Mouse (Mus musculus) left cerebral cortex, postnatal 25 days (tissue): ENCODE results near the gene Gm9507. TPM values are rescaled to one million over a fixed set of nuclear protein-coding genes. Genes with fewer than 3 reads are reported as not detected.
"Not testable (repeated sequence)": the region's sequence is repeated elsewhere in the genome, so short reads cannot be mapped to it uniquely, and the experiment has no call there.

ENCODE experiments used
- DNase-seq, 2 experiments: peaks; one replicate each; pipeline ENCODE4 v3.0.0; 2022; ENCODE audit warnings: low spot score in 2 of 2, mixed read lengths in 1 of 2
- intact Hi-C: fragments of 180-260 bp; cut with DNase I; formaldehyde crosslinking; loops from one replicate; pipeline ENCODE4 v1.15.1; 2025
- total RNA-seq, 2 experiments: library from RNA; stranded (reverse); gene quantifications; 2 replicates each; pipeline ENCODE4 v1.2.3; 2021

Gm9507 gene
- not detected for total RNA-seq

DNA sequence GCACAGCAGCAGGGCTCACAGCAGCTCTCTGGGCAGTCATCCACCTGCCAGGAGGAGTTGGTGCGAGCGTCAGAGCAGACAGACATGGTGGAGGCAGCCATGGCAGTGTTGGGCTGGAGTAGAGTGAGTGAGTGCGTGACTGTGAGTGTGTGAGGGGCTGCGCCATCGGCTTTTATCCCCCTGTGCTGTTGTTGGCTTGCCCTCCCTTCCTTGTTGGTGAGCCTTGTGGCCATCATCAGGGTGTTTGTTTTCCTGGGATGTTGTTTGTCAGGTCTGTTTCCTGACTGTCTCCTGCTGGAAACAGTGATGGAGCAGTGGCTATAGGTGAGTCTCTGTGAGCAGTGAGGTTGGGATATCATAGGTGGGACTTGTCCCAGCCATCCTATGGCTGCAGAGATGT, at the start of gene Gm9507:
Gene Gm9507, minus strand, starts transcription at position 101 of the 400 bp plus-strand sequence.
- no peak for DNase-seq
- intact Hi-C loops = no loop called here

DNA sequence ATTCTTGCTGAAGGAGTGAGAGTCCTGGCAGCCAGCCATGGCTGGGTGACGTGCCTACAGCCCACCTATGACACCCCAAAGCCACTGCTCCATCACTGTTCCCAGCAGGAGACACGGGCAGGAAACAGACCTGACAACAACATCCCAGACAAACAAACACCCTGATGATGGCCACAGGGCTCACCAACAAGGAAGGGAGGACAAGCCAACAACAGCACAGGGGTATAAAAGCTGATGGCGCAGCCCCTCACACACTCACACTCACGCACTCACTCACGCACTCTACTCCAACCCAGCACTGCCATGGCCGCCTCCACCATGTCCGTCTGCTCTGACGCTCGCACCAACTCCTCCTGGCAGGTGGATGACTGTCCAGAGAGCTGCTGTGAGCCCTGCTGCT, 40.9 kb upstream of the Gm9507 start, which contains the start of gene Gm10318:
Gene Gm10318, plus strand, starts transcription at position 301 of the 400 bp plus-strand sequence.
- DNase-seq = no peak
- intact Hi-C loops = no loop called here

DNA sequence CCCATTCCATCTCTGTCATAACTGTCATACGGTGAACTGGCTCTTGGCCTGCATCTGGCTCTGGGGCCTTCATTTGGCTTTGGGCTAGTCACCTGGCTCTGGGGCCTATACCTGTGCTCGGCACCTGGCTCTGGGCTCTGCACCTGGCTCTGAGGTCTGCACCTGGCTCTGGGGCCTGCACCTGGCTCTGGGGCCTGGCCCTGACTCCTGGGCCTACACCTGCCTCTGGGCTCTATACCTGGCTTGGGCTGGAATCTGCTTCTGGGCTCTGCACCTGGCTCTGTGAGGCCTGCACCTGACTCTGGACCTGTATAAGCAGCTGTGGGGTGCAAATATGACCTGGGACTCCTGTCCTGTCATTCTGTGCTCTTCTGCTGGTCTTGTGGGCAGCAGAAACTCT, 35.9 kb upstream of the Gm9507 start:
- no peak for DNase-seq
- intact Hi-C loops = no loop called here

DNA sequence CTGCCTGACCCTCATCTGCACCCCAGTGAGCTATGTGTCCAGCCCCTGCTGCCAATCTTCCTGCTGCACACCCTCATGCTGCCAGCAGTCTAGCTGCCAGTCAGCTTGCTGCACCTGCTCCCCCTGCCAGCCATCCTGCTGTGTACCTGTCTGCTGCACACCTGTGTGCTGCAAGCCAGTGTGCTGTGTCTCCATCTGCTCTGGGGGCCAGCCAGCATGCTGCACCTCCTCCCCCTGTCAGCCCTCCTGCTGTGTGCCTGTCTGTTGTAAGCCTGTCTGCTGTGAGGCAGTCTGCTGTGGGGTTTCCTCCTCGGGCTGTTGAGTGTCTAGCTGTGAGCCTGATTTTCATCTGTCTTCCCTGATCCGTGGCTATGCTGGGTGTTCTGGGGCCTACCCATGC, 35.3 kb upstream of the Gm9507 start:
- intact Hi-C loops = no loop called here

DNA sequence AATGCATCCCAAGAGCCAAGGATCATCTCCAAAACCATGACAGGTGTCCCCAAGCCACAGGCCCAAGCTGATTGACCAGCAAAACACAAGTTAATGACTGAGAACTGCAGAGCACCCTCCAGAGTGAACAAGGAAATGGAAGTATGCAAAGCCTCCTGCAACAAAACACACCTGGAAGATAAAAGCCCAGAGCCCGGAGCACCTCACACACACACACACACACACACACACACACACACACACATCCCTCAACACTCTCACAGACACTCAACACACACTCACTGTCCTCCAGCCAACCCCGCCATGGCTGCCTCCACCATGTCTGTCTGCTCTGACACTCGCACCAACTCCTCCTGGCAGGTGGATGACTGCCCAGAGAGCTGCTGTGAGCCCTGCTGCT, 34.9 kb upstream of the Gm9507 start, which contains the start of gene Gm36176:
Gene Gm36176, plus strand, starts transcription at position 301 of the 400 bp plus-strand sequence.
- intact Hi-C loops = no loop called here

More for the DNA sequence above, 35.3 kb upstream of the Gm9507 start:
- DNase-seq = no peak

DNA sequence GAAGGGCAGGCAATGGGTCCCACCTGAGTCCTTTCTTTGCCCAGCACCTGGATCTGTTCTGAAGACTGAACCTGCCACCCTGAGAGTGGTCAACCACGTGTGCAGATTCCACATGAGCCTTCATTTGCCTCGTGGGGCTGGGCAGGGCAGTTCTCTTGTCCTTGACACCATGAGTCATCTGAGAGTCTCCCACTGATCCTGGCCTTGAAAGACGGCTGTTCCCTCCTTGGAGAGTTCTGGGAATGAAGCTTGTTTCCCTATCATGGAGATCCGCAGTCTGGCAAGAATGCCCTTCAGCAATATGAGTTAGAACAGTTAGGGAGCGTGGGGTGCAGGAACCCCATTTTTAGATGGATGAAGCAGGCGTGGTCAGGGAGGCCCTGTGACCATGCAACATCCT, 27.4 kb upstream of the Gm9507 start:
- intact Hi-C loops = no loop called here

More for the DNA sequence above, 34.9 kb upstream of the Gm9507 start, which contains the start of gene Gm36176:
- no peak for DNase-seq

DNA sequence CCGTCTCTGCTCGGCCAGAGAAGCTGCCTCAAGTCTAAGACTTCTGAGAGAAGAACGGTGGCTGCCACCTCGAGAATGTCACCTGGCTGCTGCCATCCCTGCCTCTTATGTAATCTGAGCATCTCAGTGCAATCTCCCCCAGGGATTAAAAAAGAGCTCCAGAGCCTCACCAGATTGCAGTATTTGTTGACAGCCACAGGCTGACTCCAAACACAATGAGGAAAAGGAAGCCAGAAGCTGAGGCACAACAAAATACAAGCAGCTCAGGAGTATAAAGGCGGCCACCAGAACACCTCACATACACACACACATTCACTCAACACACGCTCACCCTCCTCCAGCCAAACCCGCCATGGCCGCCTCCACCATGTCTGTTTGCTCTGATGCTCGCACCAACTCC, 24.0 kb upstream of the Gm9507 start, which contains the start of gene Krtap10-10:
Gene Krtap10-10, plus strand, starts transcription at position 301 of the 400 bp plus-strand sequence.
- peak in 1 of 2 experiments; percentile 37 for DNase-seq
- intact Hi-C loops = no loop called here

More for the DNA sequence above, 27.4 kb upstream of the Gm9507 start:
- no peak for DNase-seq

DNA sequence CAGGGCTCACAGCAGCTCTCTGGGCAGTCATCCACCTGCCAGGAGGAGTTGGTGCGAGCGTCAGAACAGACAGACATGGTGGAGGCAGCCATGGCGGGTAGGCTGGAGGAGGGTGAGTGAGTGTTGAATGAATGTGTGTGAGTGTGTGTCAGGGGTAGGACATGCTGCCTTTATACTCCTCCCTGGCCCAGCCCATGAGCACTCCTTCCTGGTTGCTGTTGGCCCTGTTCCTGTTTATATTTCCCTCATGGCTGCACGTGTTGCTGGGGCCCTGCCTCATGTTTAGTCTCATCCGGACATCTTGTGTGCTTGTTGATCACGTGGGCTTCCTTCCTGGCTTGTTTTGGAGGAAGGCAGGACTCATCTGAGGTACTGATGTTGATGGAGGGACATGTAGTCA, 15.3 kb upstream of the Gm9507 start, which contains the start of gene Krtap10-4:
Gene Krtap10-4, minus strand, starts transcription at position 145 of the 400 bp plus-strand sequence.
- intact Hi-C loops = no loop called here
- DNase-seq = no peak

DNA sequence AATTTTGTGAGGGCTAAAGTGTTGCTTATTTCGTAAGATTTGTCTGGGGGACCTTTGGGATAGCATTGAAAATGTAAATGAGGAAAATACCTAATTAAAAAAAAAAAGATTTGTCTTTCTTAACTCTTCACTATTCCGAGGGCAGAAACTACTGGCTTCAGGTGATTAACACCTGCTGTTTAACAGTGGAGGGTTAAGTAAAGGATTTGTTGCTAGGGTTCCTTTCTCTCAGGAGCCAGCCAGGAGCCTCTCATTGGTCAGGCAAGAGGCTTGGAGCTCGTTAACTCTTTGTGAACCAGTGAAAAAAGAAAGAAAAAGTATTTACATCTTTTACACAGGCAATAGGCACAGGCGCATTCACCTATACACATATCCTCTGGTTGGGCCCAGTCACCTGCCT, 7.6 kb upstream of the Gm9507 start:
- intact Hi-C loops = no loop called here
- no peak for DNase-seq

DNA sequence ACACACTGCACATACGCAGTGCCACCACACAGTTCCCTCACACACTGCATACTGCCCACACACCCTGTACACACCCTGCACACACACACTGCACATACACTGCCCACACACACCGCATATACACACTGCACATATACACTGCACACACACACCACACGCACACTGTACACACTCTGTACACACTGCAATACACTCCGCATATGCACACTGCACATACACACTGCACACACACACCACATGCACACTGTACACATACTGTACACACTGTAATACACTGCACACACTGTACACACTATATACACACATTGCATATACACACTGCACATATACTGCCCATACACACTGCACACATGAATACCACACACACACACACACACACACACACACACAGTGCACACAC, 6.9 kb upstream of the Gm9507 start:
- intact Hi-C loops = no loop called here
- DNase-seq = no peak

DNA sequence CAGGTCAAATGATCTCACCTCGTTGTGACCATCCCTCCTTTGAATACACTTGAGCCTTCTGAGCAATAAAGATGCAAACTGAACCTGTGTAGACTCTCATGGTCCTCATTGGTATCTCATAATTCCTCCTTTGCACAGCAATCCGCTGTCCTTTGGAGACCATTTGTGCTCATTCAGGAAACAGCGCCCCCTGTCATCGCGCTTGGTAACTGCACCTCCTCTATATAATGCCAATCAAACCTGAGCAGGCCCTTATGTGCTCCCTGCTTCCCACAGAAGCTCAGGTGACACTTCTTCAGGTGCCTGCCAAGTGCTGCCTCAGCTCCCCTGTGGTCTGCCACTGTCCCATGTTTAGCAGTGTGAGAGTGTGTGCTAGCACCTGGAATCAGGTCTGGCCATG, 3.9 kb upstream of the Gm9507 start:
- intact Hi-C loops = no loop called here
- no peak for DNase-seq

DNA sequence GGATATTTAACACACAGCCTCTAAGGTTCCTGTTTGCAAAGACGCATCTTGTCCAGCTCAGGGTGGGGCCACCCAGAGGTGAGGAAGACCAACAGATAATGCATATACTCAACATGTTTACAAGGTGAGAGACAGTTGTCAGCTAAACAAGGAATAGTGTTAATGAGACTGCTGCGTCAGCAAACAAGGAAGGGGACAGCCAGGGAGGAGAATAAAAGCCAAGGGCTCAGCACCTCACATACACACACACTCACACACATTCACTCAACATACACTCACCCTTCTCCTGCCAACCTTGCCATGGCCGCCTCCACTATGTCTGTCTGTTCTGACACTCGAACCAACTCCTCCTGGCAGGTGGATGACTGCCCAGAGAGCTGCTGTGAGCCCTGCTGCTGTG, 2.7 kb upstream of the Gm9507 start, which contains the start of gene Gm2696:
Gene Gm2696, plus strand, starts transcription at position 301 of the 400 bp plus-strand sequence.
- DNase-seq = no peak
- intact Hi-C loops = no loop called here

DNA sequence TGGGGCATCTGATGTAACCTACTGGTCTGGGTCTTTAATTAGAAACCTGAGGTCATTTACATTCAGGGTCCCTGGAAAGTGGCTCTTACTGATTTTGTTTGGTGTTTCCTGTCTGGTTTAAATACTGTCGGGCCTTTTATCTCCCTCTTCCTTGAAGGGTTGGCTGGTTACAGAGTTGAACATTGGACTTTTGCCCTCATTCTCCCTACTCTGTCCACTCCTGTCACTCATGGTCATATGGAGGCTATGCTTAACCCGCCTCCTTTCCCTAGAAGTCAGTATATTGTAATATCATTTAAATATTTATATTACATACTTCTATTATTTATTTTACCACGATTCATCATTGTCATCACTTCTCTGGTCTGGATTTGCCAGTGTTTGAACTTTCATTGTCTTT, 7.5 kb downstream of the Gm9507 start:
- intact Hi-C loops = no loop called here
- no peak for DNase-seq

DNA sequence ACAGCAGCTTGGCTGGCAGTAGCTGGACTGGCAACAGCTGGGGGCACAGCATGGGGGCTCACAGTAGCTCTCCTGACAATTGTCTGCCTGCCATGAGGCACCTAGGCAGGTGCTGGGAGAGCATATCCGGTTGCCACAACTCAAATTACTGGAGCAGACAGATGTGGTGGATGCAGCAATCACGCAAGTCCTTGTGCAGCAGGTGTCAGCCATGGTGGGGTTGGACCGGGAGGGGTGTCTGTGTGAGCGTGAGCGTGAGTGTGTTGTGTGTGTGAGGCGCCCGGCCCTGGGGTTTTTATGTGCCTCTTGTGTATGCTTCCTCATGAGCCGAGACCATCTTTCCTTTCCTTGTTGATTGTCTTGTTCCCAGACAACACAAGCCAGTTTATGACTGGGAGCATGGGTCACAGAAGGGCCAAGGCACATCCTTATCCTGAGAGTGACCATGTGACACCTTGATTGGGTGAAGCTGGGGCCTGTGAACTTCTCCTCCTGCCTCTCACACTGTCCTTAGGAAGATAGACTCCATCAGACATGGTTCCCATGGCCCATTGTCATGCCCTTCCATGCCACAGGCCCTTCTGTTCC, 12.6 kb downstream of the Gm9507 start, which contains the start of gene Gm19668:
Gene Gm19668, minus strand, starts transcription at position 213 of the 588 bp plus-strand sequence.
- no peak for DNase-seq
- intact Hi-C loops = no loop called here

DNA sequence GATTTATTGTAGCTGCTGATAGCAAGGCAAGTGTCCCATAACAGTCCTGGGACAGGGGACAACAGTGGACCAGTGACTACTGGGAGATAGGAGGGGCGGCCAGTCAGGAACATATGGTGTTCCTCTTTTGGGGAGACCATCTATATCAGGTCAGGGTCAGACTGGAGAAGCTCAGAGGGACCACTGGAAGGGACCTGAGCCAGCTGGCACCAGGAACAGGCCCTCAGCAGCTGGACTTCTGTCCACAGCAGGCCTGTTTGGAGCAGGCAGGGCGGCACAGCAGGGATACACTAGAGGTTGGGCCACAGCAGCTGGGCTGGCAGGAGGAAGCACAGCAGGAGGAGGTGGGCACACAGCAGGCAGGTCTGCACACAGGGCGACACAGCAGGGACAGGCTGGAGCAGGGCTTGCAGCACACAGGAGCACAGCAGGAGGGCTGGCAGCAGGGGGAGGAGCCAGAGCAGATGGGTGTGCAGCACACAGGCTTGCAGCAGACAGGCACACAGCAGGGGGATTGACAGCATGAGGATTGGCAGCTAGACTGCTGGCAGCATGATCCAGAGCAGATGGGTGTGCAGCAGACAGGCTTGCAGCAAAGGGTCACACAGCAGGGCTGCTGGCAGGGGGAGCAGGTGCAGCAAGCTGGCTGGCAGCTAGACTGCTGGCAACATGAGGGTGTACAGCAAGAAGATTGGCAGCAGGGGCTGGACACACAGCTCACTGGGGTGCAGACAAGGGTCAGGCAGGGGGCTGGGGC, 13.3 kb downstream of the Gm9507 start:
- DNase-seq, intact Hi-C loops: not testable (repeated sequence)

DNA sequence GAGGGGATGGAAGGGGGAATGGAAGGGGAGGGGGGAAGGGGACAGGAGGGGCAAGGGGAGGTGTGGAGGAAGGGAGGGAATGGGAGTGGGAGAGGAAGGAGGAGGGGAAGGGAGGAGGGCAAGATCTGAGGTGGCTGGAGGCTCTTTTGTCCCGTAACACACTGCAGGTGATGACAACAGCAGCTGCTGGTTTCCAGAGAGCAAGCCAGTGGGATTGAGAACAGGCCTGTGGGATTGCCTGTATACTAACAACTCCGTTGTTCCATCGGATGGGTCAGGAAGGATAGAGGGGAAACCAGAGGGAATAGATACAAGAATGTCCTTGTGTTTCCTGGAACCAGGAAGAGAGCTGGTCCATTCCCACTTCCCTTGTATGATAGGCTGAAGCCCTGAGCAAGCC, 14.0 kb downstream of the Gm9507 start:
- no peak for DNase-seq
- intact Hi-C loops = no loop called here

DNA sequence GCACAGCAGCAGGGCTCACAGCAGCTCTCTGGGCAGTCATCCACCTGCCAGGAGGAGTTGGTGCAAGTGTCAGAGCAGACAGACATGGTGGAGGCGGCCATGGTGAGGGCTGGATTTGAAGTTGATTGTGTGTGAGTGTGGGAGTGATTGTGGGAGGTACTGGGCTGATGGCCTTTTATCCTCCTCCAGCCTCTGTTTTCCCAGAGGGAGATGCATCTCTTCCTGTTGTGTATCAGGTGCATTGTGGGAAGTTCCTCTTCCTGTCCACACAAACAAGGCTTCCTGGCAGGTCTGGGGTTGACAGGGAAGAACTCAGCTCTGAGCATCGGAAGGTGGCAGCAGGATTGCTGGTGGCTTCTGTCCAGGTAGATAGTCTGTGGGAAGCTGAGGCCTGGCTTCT, 16.7 kb downstream of the Gm9507 start, which contains the start of gene Gm9639:
Gene Gm9639, minus strand, starts transcription at position 101 of the 400 bp plus-strand sequence.
- no peak for DNase-seq
- intact Hi-C loops = no loop called here

DNA sequence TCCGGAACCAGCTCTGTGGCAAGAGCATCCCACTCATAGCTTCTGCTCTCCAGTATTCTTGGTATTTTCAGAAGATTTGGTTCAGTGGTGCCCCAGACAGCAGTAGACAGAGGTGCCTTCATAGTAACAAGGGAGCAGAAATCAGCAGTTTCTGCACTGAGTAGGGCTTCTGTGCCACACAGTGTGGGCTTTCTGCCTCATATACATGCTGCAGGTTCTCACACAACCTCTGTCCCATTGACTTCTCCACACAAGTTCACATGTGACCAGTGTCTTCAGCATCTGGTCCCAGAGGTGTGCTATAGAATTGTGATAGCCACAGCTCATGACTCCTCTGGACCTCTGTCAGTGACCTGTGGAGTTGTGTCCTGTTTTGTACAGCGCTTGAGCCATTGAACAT, 23.0 kb downstream of the Gm9507 start:
- intact Hi-C loops = no loop called here
- no peak for DNase-seq

DNA sequence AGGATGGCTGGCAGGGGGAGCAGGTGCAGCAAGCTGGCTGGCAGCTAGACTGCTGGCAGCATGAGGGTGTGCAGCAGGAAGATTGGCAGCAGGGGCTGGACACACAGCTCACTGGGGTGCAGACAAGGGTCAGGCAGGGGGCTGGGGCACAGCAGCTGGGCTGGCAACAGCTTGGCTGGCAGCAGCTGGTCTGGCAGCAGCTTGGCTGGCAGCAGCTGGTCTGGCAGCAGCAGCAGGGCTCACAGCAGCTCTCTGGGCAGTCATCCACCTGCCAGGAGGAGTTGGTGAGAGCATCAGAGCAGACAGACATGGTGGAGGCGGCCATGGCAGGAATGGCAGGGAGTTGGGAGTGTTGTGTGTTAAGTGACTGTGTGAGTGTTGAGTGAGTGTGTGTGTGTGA, 23.8 kb downstream of the Gm9507 start, which contains the start of gene Gm7137:
Gene Gm7137, minus strand, starts transcription at position 325 of the 400 bp plus-strand sequence.
- intact Hi-C loops = not testable (repeated sequence)
- peak in 1 of 2 experiments; percentile 46 for DNase-seq

DNA sequence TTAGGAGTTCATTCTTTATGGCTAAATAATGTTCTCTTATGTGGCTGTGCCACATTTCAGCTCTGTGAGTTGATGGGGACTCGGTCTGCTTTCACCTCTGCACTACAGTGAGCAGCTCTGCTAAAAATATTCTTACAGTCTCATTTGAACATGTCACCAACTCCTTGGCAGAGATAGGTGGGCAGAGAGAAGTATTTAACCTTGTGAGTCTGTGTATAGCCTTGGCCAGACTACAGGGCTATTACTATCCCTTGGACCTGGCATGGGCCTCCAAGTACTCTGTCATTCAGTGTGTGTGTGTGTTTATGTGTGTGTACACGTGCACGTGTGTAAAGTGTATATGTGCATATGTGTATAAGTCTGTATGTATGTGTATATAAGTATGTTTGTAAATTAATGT, 28.2 kb downstream of the Gm9507 start:
- intact Hi-C loops, DNase-seq: not testable (repeated sequence)
